Mouse (Mus musculus) brain, embryonic 18.5 days (tissue): ENCODE measurements around the gene Dnajc22.

Experiments
- DNase-seq: peaks from one replicate; pipeline ENCODE4 v3.0.0-alpha.2; 2012; ENCODE audit warnings: low read depth, low spot score

Gene Dnajc22

GRCm38 (mm10) chr15:99087253-99088075 is 5.5 kb upstream of the Dnajc22 start, which contains the start of gene C1ql4:
Gene C1ql4, minus strand, starts transcription at chr15:99087817.
- no peak for DNase-seq

- no peak for DNase-seq
Observed at GRCm38 (mm10) chr15:99088292-99088691, 4.7 kb upstream of the Dnajc22 start.

GRCm38 (mm10) chr15:99089069-99089468 is 3.9 kb upstream of the Dnajc22 start:
- no peak for DNase-seq

- no peak for DNase-seq
Observed at GRCm38 (mm10) chr15:99093291-99094258, 605 bp downstream of the Dnajc22 start.

GRCm38 (mm10) chr15:99094631-99095270 is 1.8 kb downstream of the Dnajc22 start:
- DNase-seq: no peak

- DNase-seq: no peak
Observed at GRCm38 (mm10) chr15:99095356-99095755, 2.4 kb downstream of the Dnajc22 start.

GRCm38 (mm10) chr15:99096061-99096793 is 3.3 kb downstream of the Dnajc22 start:
- no peak for DNase-seq

- DNase-seq: no peak
Observed at GRCm38 (mm10) chr15:99096831-99097500, 4.0 kb downstream of the Dnajc22 start.

- no peak for DNase-seq
Observed at GRCm38 (mm10) chr15:99097840-99098492, 5.0 kb downstream of the Dnajc22 start.

GRCm38 (mm10) chr15:99098493-99098861 is 5.5 kb downstream of the Dnajc22 start:
- no peak for DNase-seq

- DNase-seq: no peak
Observed at GRCm38 (mm10) chr15:99099139-99099556, 6.2 kb downstream of the Dnajc22 start.

- DNase-seq: no peak
Observed at GRCm38 (mm10) chr15:99099984-99100383, 7.0 kb downstream of the Dnajc22 start.

- DNase-seq: no peak
Observed at GRCm38 (mm10) chr15:99105238-99105637, 12.3 kb downstream of the Dnajc22 start.

GRCm38 (mm10) chr15:99107866-99108265 is 14.9 kb downstream of the Dnajc22 start:
- DNase-seq: no peak

GRCm38 (mm10) chr15:99111139-99111538 is 18.2 kb downstream of the Dnajc22 start:
- no peak for DNase-seq

GRCm38 (mm10) chr15:99111809-99112208 is 18.8 kb downstream of the Dnajc22 start:
- DNase-seq: no peak

- no peak for DNase-seq
Observed at GRCm38 (mm10) chr15:99112843-99113395, 19.9 kb downstream of the Dnajc22 start.

GRCm38 (mm10) chr15:99113396-99113975 is 20.5 kb downstream of the Dnajc22 start:
- no peak for DNase-seq

- no peak for DNase-seq
Observed at GRCm38 (mm10) chr15:99114312-99115064, 21.5 kb downstream of the Dnajc22 start.
